Mouse (Mus musculus): ENCODE measurements around the gene Susd1.

Gene Susd1

GRCm38 (mm10) chr4:59279111-59279510 is 159.3 kb downstream of the Susd1 start:
- DNase-seq, result no peak

DNA sequence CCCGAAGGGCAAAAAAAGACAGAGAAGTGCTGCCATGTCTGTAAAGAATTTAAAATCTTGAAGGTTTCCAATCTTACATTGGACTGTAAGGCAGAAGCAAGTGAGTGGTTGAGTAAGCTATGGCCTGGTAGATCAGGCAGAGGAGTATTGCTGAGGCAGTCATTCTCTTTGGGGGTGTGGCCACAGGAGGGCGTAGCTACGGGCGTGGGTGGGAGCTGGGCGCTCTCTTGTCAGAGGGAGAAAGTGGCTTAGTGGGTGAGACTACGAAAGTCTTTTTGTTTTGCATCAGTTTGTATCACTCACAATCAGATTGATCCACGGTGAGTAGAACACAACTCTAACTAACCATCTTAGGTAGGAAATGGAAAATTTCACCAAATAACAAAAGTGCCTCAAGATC is 160.0 kb downstream of the Susd1 start:
- no peak for DNase-seq

DNA sequence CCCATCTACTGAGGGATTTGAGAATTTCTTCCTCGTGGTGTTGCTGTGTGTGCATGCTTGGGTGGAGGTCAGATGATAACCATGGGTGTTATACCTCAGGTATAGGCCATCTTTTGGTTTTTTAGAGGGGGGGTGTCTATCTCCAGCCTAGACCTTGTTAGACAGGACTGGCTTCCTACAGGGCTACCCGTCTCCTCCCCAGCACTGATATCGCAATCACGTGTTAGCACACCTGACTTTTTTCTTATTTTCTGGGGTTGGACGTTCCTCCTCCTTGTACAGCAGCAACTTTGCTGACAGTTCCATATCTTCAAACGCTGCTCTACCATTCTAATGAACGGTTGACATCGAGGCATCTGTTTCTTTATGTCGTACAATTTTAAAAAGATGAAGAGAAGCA is 160.5 kb downstream of the Susd1 start:
- DNase-seq, result no peak

DNA sequence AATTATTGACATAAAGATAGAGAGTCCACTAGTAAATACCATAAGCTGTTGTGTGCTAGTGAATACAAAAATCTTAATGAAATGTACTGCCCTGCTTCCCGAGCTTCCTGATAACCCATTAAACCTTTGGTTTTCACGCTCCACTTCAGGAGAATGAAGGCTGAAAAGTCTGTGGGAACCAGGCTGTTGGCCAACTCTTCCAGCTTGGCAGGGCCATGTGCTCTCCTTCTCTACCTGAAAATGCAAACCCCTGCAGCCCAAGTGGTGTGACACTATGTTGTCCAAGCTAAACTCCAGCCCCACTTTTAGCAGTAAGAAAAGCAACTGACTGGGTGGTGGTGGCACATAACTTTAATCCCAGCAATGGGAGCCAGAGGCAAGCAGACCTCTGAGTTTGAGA is 162.5 kb downstream of the Susd1 start:
- no peak for DNase-seq

DNA sequence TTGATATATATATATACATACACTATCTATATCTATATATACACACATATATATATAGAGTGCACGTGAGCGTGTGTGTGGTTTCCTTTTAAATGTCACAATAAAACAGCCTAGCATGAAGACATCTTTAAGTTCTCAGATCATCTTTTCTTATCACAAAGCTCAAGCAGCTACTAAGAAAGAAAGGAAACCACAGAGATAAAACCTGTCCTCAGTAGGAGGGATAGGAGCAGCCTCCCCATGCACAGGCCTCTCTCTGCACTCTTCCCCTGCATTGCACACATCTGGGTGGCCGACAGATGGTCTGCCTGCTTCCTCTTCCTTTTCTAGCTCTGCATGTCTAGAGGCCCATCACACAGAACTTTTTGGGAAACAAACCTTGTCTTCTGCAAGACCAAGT is 162.9 kb downstream of the Susd1 start:
- no peak for DNase-seq

GRCm38 (mm10) chr4:59274136-59274535 is 164.3 kb downstream of the Susd1 start:
- no peak for DNase-seq

GRCm38 (mm10) chr4:59273342-59273741 is 165.1 kb downstream of the Susd1 start:
- DNase-seq, result no peak

- DNase-seq, result no peak
Measured at GRCm38 (mm10) chr4:59265631-59266030, 172.8 kb downstream of the Susd1 start.

GRCm38 (mm10) chr4:59265182-59265581 is 173.3 kb downstream of the Susd1 start:
- DNase-seq, result no peak

Data from lung, postnatal 14 days (tissue).